Mouse (Mus musculus) liver, embryonic 12.5 days (tissue): ENCODE results near the gene Olfr815. TPM values are rescaled to one million over a fixed set of nuclear protein-coding genes. Genes with fewer than 3 reads are reported as not detected.
"Not testable (repeated sequence)": the region's sequence is repeated elsewhere in the genome, so short reads cannot be mapped to it uniquely, and the experiment has no call there.

Experiments used
- ATAC-seq: fragments of 200-750 bp; cut with Nextera tagmentation; 2 replicates; pipeline ENCODE4 v1.8.0; 2017; ENCODE audit warnings: moderate number of reproducible peaks, mild to moderate bottlenecking, moderate library complexity
- H3K27ac ChIP-seq: fragments of 300-500 bp; sonication (generic); 2 replicates; pipeline ENCODE4 v1.5.1; 2016; ENCODE audit warnings: mild to moderate bottlenecking
- H3K27me3 ChIP-seq: fragments of 300-500 bp; sonication (generic); replicated peaks from 2 replicates; pipeline ENCODE4 v1.6.1; 2016; ENCODE audit warnings: mild to moderate bottlenecking, moderate library complexity
- H3K36me3 ChIP-seq: fragments of 300-500 bp; sonication (generic); 2 replicates; pipeline ENCODE4 v1.6.1; 2016; ENCODE audit warnings: mild to moderate bottlenecking, moderate library complexity
- H3K4me1 ChIP-seq: fragments of 300-500 bp; sonication (generic); 2 replicates; pipeline ENCODE4 v1.6.1; 2016
- H3K4me2 ChIP-seq: fragments of 300-500 bp; sonication (generic); 2 replicates; pipeline ENCODE4 v1.6.1; 2016; ENCODE audit warnings: mild to moderate bottlenecking, moderate library complexity
- H3K4me3 ChIP-seq: fragments of 300-500 bp; sonication (generic); 2 replicates; pipeline ENCODE4 v1.5.1; 2016; ENCODE audit warnings: mild to moderate bottlenecking, moderate library complexity
- H3K9ac ChIP-seq: fragments of 300-500 bp; sonication (generic); 2 replicates; pipeline ENCODE4 v1.6.1; 2016; ENCODE audit warnings: mild to moderate bottlenecking, moderate library complexity
- H3K9me3 ChIP-seq: fragments of 300-500 bp; sonication (generic); replicated peaks from 2 replicates; pipeline ENCODE4 v1.6.1; 2016; ENCODE audit warnings: mild to moderate bottlenecking, moderate library complexity
- WGBS: fragments of 180-500 bp; shearing (Covaris S2); methylation state at CpG from one replicate; pipeline ENCODE4 v1.1.7; 2016; ENCODE audit not compliant: insufficient replicate concordance; 5-methylcytosine and 5-hydroxymethylcytosine counted together
- polyA plus RNA-seq: library from polyadenylated mRNA; unstranded; fragments of >200 nt; fragmentation: Nextera tagmentation; extraction: Ambion mirVana; gene quantifications from 2 replicates; pipeline ENCODE4 v1.2.1, GENCODE M21; 2016

The Olfr815 gene
- not detected in 2 replicates for polyA plus RNA-seq

DNA sequence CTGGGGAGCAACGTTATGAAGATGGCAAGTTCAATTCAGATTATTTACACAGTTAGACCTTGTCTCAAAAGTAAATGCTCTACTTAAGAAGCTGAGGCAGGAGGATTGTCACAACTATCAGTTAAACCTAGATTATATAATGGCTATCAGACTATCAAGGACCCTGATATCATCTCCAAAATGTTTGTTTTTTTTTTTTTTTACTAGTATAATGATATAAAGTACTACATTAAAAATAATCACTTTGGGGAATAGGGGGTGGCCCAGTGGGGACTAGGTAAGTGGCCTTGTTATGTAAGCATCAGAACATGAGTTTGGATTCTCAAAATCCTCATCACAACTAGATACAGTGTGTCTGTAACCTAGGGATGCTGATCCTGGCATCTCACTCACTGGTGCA, at the start of gene Olfr815:
Gene Olfr815, minus strand, starts transcription at position 101 of the 400 bp plus-strand sequence.
- H3K9me3 ChIP-seq, H3K36me3 ChIP-seq, H3K27me3 ChIP-seq, H3K4me2 ChIP-seq, ATAC-seq, H3K9ac ChIP-seq, H3K27ac ChIP-seq, H3K4me3 ChIP-seq, H3K4me1 ChIP-seq: not testable (repeated sequence)
- 55% methylated on average over 1 of the region's 1 CpGs for WGBS

DNA sequence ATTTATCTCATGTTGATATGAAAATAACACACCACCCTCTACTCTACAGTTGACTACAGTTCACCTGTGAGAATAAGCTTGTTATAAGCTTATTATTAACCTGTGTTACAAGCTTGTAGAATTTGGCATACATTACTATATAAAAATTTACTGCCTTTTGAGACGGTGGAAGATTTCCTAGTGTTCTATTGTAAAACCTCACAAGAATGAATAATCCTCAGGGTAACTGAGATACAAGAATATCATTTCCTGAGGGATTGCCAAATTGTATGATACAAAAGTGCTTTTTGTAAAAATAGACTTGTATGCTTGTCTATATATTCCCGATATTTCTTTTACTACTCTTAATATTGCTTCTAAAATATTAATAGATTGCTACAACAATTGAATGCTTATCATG, 43.3 kb upstream of the Olfr815 start, which contains the start of gene Olfr818:
Gene Olfr818, minus strand, starts transcription at position 101 of the 400 bp plus-strand sequence.
- Histone ChIP-seq H3K4me2 (no peak within 1 kb of the TSS), H3K9me3 (no peaks in the 10 kb centered on the region), H3K9ac (no peak within 1 kb of the TSS), H3K4me3 (no peak within 1 kb of the TSS), H3K27me3 (no peaks in the 10 kb centered on the region), H3K36me3 (no peaks in the 10 kb centered on the region), H3K4me1 (no peaks in the 10 kb centered on the region), H3K27ac (no peak within 1 kb of the TSS)
- ATAC-seq: no peak
- WGBS: 76% methylated on average over 2 of the region's 2 CpGs

DNA sequence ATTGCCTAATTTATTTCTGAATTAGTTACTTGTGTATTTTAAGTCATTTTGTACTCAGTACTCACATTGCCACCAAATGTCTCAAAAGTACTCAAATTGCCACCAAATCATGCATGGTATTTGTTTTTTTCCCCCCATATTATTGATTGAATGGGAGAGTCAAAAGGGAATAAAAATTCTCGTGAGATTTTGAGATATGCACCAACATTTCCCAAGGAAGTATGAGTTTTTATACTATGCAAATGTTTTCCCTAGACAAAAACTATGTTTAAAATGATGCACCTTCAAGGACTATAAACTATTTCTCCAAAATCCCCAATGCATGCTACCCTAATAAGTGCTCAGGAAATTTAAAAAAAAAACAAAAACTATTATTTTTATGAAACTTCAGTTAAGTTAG, 9.8 kb upstream of the Olfr815 start, which contains the start of gene Olfr816:
Gene Olfr816, minus strand, starts transcription at position 101 of the 400 bp plus-strand sequence.
- H3K27ac ChIP-seq: no peak within 1 kb of the TSS
- 43% methylated on average over 1 of the region's 1 CpGs for WGBS

DNA sequence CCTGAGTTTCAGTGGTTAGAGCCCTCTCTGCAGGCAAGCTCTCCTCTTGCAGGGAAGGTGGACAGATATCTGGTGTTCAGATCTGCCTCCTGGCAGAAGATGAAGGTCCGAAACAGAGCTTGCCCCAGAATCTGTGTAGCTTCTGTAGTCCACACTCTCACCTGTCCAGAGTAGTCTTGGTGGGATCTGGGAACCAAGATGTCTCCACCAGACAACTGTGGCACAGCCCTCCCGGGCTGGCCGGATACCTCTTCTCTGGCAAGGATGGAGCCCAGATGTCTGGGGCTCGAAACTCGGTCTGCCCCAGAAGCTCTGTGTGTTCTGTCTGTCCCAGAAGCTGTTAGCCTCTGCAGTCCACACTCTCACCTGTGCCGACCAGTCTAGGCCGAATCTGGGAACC, 19.7 kb downstream of the Olfr815 start:
- 73% methylated on average over 7 of the region's 7 CpGs for WGBS
- no peak overlapping the region for H3K27ac ChIP-seq
- no peaks in the 10 kb centered on the region for H3K9me3 ChIP-seq
- H3K9ac ChIP-seq: no peak overlapping the region
- no peaks in the 10 kb centered on the region for H3K4me1 ChIP-seq
- no peak for ATAC-seq
- no peak overlapping the region for H3K4me3 ChIP-seq
- no peaks in the 10 kb centered on the region for H3K36me3 ChIP-seq
- no peaks in the 10 kb centered on the region for H3K27me3 ChIP-seq
- no peak overlapping the region for H3K4me2 ChIP-seq

More for the DNA sequence above, 9.8 kb upstream of the Olfr815 start, which contains the start of gene Olfr816:
- ATAC-seq: no peak
- Histone ChIP-seq H3K4me2 (no peak within 1 kb of the TSS), H3K4me1 (no peaks in the 10 kb centered on the region), H3K4me3 (no peak within 1 kb of the TSS), H3K36me3 (no peaks in the 10 kb centered on the region), H3K9me3 (no peaks in the 10 kb centered on the region), H3K27me3 (no peaks in the 10 kb centered on the region), H3K9ac (no peak within 1 kb of the TSS)

DNA sequence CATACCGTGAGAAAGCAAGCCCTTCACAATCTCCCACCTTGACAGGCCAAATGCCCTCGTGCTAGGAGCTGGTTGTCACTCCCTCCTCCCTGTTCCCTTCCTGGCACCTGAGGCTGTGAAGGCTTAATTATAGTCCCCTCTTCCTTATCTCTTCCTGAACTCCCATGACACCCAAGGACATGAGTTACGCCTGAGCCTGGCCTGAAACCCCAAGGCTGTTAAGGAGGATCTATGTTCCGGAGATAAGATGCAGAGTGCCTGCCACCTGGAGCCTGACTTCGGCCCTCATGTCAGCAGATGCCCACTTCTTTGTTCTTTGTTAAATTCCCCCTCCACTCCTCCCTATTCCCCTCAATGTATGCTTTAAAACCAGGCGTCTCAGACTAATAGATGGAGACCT, 20.2 kb downstream of the Olfr815 start:
- not testable (repeated sequence) for H3K4me2 ChIP-seq, H3K4me3 ChIP-seq, H3K27ac ChIP-seq, H3K36me3 ChIP-seq, H3K9me3 ChIP-seq, H3K4me1 ChIP-seq, H3K27me3 ChIP-seq, ATAC-seq, H3K9ac ChIP-seq
- WGBS: 53% methylated on average over 6 of the region's 6 CpGs

DNA sequence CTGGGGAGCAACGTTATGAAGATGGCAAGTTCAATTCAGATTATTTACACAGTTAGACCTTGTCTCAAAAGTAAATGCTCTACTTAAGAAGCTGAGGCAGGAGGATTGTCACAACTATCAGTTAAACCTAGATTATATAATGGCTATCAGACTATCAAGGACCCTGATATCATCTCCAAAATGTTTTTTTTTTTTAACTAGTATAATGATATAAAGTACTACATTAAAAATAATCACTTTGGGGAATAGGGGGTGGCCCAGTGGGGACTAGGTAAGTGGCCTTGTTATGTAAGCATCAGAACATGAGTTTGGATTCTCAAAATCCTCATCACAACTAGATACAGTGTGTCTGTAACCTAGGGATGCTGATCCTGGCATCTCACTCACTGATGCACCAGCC, 25.9 kb downstream of the Olfr815 start, which contains the start of gene Olfr814:
Gene Olfr814, minus strand, starts transcription at position 101 of the 400 bp plus-strand sequence.
- not testable (repeated sequence) for H3K4me3 ChIP-seq, ATAC-seq, H3K27me3 ChIP-seq, H3K36me3 ChIP-seq, H3K27ac ChIP-seq, H3K4me2 ChIP-seq, H3K4me1 ChIP-seq, H3K9ac ChIP-seq, H3K9me3 ChIP-seq
- 43% methylated on average over 1 of the region's 1 CpGs for WGBS

DNA sequence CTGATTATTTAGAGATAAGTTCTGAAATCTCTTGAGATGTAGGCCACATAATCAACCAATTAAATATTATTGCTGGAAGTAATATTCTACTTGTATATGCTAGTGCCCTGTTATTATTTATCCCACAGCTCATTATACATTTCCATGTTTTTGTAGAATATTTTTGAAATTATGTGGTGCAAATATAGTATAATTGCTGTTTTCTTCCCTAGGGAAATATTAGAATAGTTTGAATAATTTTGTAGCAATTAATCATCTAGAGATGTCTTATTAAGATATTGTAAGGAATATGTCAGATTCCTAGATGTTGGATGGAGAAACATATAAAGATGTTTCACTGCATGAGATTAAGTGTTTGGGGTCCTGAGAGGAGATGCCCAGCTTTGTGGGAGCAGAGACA, 50.6 kb downstream of the Olfr815 start, which contains the start of gene Olfr813:
Gene Olfr813, plus strand, starts transcription at position 301 of the 400 bp plus-strand sequence.
- no peak for ATAC-seq
- Histone ChIP-seq H3K9ac (no peak within 1 kb of the TSS), H3K4me3 (no peak within 1 kb of the TSS), H3K36me3 (no peaks in the 10 kb centered on the region), H3K27me3 (no peaks in the 10 kb centered on the region), H3K4me1 (no peaks in the 10 kb centered on the region), H3K27ac (no peak within 1 kb of the TSS), H3K4me2 (no peak within 1 kb of the TSS), H3K9me3 (no peaks in the 10 kb centered on the region)

Other genes starting within 250 kb of the Olfr815 start
- gene Olfr800, start 248.2 kb downstream of the Olfr815 start, polyA plus RNA-seq: not detected in 2 replicates
- gene Olfr801, start 232.0 kb downstream of the Olfr815 start, polyA plus RNA-seq: not detected in 2 replicates
- not detected in 2 replicates for gene Olfr802, start 217.7 kb downstream of the Olfr815 start, polyA plus RNA-seq
- gene Olfr803, start 211.6 kb downstream of the Olfr815 start, polyA plus RNA-seq: not detected in 2 replicates
- not detected in 2 replicates for gene Olfr804, start 202.7 kb downstream of the Olfr815 start, polyA plus RNA-seq
- gene Olfr805, start 176.5 kb downstream of the Olfr815 start, polyA plus RNA-seq: not detected in 2 replicates
- gene Olfr806, start 163.9 kb downstream of the Olfr815 start, polyA plus RNA-seq: not detected in 2 replicates
- gene Olfr807, start 148.1 kb downstream of the Olfr815 start, polyA plus RNA-seq: not detected in 2 replicates
- gene Olfr808, start 140.4 kb downstream of the Olfr815 start, polyA plus RNA-seq: not detected in 2 replicates
- gene Olfr809, start 131.2 kb downstream of the Olfr815 start, polyA plus RNA-seq: not detected in 2 replicates
- gene Olfr810, start 111.0 kb downstream of the Olfr815 start, polyA plus RNA-seq: not detected in 2 replicates
- gene Olfr811, start 101.5 kb downstream of the Olfr815 start, polyA plus RNA-seq: not detected in 2 replicates
- not detected in 2 replicates for gene Olfr812, start 59.8 kb downstream of the Olfr815 start, polyA plus RNA-seq
- gene Olfr813, start 50.5 kb downstream of the Olfr815 start, polyA plus RNA-seq: not detected in 2 replicates
- gene Olfr814, start 26.0 kb downstream of the Olfr815 start, polyA plus RNA-seq: not detected in 2 replicates
- gene Olfr816, start 9.7 kb upstream of the Olfr815 start, polyA plus RNA-seq: not detected in 2 replicates
- not detected in 2 replicates for gene Olfr818, start 43.2 kb upstream of the Olfr815 start, polyA plus RNA-seq
- not detected in 2 replicates for gene Olfr819, start 61.4 kb upstream of the Olfr815 start, polyA plus RNA-seq
- gene Olfr247, start 70.3 kb upstream of the Olfr815 start, polyA plus RNA-seq: not detected in 2 replicates
- gene Gm10310, start 79.2 kb upstream of the Olfr815 start, polyA plus RNA-seq: not detected in 2 replicates
- not detected in 2 replicates for gene Olfr820, start 106.8 kb upstream of the Olfr815 start, polyA plus RNA-seq
- not detected in 2 replicates for gene Olfr821, start 124.5 kb upstream of the Olfr815 start, polyA plus RNA-seq
- gene Olfr822, start 165.3 kb upstream of the Olfr815 start, polyA plus RNA-seq: not detected in 2 replicates
- not detected in 2 replicates for gene Olfr823, start 209.5 kb upstream of the Olfr815 start, polyA plus RNA-seq
- gene Olfr824, start 224.1 kb upstream of the Olfr815 start, polyA plus RNA-seq: not detected in 2 replicates